Mouse (Mus musculus): ENCODE data around the gene Olfr1215.
"Not testable (repeated sequence)": the region's sequence is repeated elsewhere in the genome, so short reads cannot be mapped to it uniquely, and the experiment has no call there.

The Olfr1215 gene

DNA sequence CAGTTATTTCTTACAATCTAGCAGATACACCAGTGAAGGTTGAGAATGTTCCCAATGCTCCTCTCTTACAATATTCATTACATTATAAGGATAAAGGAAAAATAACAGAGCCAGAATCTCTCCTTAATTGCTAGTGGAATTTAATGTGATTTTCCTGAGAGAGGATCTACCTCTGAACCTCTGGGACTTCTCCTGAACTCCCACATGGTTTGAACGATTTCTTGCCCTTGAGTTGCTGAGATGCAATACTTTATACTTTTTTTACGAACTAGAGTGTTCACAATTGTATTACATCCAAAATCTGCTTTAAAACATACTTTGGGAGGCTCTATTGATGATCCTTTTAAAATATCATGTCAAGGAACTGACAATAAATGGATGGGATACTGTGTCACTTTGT lies at the start of gene Olfr1215:
Gene Olfr1215 (minus strand): TSS at position 101 of the 400 bp plus-strand sequence.
- no peak for DNase-seq (ENCODE audit: low read depth, low spot score)

DNA sequence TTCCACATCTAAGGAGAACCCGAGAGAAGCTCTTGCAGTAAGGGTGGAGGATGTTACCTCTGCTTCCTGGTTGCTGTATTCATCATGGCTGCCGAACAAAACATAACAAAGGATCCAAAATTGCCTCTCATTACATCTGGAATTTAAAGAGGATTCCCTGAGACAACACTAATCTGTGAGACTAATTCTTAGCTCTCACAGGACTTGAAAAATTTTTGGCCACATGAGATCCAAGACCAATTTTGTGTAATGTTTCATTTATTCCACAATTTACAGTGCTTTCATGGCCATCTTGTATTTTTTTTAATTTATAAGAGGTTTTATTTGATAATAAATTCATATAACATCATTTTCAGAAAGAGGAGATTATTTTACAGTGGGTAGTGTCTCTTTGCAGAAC lies 25.2 kb upstream of the Olfr1215 start, which contains the start of gene Olfr1217:
Gene Olfr1217 (minus strand): TSS at position 101 of the 400 bp plus-strand sequence.
- no peak for DNase-seq (ENCODE audit: low read depth, low spot score)

DNA sequence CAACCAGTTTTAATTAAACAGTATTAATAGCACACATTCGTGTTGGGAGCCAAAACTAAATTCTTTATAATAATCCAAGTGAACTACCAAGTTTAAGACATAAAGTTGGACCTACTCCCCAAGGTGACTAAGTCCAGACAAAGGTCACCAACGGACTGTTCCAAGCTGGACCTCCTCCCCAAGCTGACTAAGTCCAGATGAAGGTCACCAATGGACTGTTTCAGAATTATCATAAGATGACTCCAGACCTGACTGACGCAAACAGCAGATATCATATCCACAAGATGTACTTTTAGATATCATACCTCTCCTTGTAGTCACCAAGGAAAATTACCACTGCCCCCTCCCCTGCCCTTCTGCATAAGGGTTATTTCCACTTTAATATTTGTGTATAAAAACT lies 14.7 kb upstream of the Olfr1215 start:
- DNase-seq (ENCODE audit: low read depth, low spot score) = not testable (repeated sequence)

- DNase-seq (ENCODE audit: low read depth, low spot score) = no peak
Measured at GRCm38 (mm10) chr2:89018240-89018639, 11.5 kb upstream of the Olfr1215 start, which contains the start of gene Olfr1216. TSS of gene Olfr1216 (minus strand) at chr2:89018340.

- no peak for DNase-seq (ENCODE audit: low read depth, low spot score)
Measured at GRCm38 (mm10) chr2:88992553-88992952, 14.2 kb downstream of the Olfr1215 start, which contains the start of gene Olfr1214. TSS of gene Olfr1214 (minus strand) at chr2:88992653.

- no peak for DNase-seq (ENCODE audit: low read depth, low spot score)
Measured at GRCm38 (mm10) chr2:88980181-88980580, 26.6 kb downstream of the Olfr1215 start, which contains the start of gene Gm13762. TSS of gene Gm13762 (minus strand) at chr2:88980281.

DNA sequence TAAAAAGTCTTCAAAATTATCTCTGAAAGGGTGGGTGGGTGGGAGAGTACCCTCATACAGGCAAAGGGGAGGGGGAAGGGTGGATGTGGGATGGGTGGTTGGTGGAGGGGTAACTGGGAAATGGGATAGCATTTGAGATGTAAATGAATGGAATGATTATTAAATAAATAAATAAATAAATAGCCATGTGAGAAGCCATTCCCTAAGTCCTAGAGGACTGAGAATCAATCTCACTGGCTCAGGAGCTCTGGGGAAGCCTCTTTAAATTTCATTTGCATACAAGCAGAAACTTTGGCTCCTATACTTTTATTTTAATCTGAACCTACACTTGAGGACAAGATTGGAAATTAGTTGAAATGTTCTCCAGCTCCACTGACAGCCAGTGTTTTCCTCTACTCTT lies 53.1 kb downstream of the Olfr1215 start, which contains the start of gene Olfr1212:
Gene Olfr1212 (plus strand): TSS at position 301 of the 400 bp plus-strand sequence.
- DNase-seq (ENCODE audit: low read depth, low spot score) = no peak
